Mouse (Mus musculus) limb, embryonic 15.5 days (tissue): Measurements from ENCODE around the gene Cdh11. TPM values are rescaled to one million over a fixed set of nuclear protein-coding genes. Genes with fewer than 3 reads are reported as not detected.
A peak's percentile ranks its signal among the peaks of the same experiment; 100 is the strongest.
"Not testable (repeated sequence)": the region's sequence is repeated elsewhere in the genome, so short reads cannot be mapped to it uniquely, and the experiment has no call there.

ENCODE experiments used
- ATAC-seq: fragments of 200-750 bp; cut with Nextera tagmentation; 2 replicates; pipeline ENCODE4 v1.8.0; 2017; ENCODE audit warnings: low read depth, moderate TSS enrichment; ENCODE audit not compliant: insufficient number of reproducible peaks, low FRiP score, low TSS enrichment
- H3K27ac ChIP-seq: fragments of 300-500 bp; sonication (generic); 2 replicates; pipeline ENCODE4 v1.5.1; 2015; ENCODE audit warnings: moderate library complexity, mild to moderate bottlenecking, inconsistent platforms
- H3K27me3 ChIP-seq: fragments of 300-500 bp; sonication (generic); 2 replicates; pipeline ENCODE4 v1.6.1; 2015; ENCODE audit warnings: inconsistent platforms
- H3K36me3 ChIP-seq: fragments of 300-500 bp; sonication (generic); 2 replicates; pipeline ENCODE4 v1.6.1; 2015; ENCODE audit warnings: inconsistent platforms
- H3K4me1 ChIP-seq: fragments of 300-500 bp; sonication (generic); 2 replicates; pipeline ENCODE4 v1.6.1; 2015; ENCODE audit warnings: inconsistent platforms
- H3K4me2 ChIP-seq: fragments of 300-500 bp; sonication (generic); 2 replicates; pipeline ENCODE4 v1.6.1; 2015; ENCODE audit warnings: mild to moderate bottlenecking, inconsistent platforms
- H3K4me3 ChIP-seq: fragments of 300-500 bp; sonication (generic); 2 replicates; pipeline ENCODE4 v1.5.1; 2015; ENCODE audit warnings: mild to moderate bottlenecking, inconsistent platforms
- H3K9ac ChIP-seq: fragments of 300-500 bp; sonication (generic); 2 replicates; pipeline ENCODE4 v1.6.1; 2015; ENCODE audit warnings: inconsistent platforms
- H3K9me3 ChIP-seq: fragments of 300-500 bp; sonication (generic); 2 replicates; pipeline ENCODE4 v1.6.1; 2016; ENCODE audit warnings: inconsistent platforms
- WGBS: fragments of 180-500 bp; shearing (Covaris S2); methylation state at CpG from one replicate; pipeline ENCODE4 v1.1.7; 2015; 5-methylcytosine and 5-hydroxymethylcytosine counted together
- polyA plus RNA-seq: library from polyadenylated mRNA; unstranded; fragments of >200 nt; fragmentation: Nextera tagmentation; extraction: Ambion mirVana; gene quantifications from 2 replicates; pipeline ENCODE4 v1.2.1, GENCODE M21; 2015

Cdh11 gene
- polyA plus RNA-seq, 1 experiment from 2014 or later = 194 TPM

DNA sequence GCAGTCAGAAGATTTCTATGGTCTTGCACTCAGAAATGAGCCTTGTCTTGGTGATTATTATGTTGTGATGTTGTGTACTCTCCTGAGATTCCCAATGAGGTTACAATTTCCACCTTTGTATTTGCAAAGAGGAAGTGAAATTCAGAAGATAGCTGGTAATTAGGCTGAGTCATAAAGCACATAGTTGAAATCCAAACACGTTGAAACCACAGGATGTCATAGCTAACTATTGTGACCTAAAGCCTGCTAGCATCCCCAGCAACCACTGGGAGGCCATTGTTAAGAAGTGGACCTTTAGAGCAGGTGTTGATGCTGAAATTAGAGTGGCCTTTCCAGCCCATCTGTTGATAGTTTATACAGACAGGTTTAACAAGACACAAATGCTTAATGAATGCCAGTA is 85.2 kb downstream of the Cdh11 start:
- H3K36me3 ChIP-seq = 0 out of 2 replicates have a peak, but pooled peaks cover 3% of the 10 kb centered on the region
- 37% methylated on average over 1 of the region's 1 CpGs for WGBS
- H3K4me1 ChIP-seq = no peaks in the 10 kb centered on the region
- H3K9me3 ChIP-seq = no peaks in the 10 kb centered on the region
- no peak overlapping the region for H3K9ac ChIP-seq
- H3K4me2 ChIP-seq = no peak overlapping the region
- no peak overlapping the region for H3K27ac ChIP-seq
- no peaks in the 10 kb centered on the region for H3K27me3 ChIP-seq
- H3K4me3 ChIP-seq = no peak overlapping the region
- no peak for ATAC-seq

DNA sequence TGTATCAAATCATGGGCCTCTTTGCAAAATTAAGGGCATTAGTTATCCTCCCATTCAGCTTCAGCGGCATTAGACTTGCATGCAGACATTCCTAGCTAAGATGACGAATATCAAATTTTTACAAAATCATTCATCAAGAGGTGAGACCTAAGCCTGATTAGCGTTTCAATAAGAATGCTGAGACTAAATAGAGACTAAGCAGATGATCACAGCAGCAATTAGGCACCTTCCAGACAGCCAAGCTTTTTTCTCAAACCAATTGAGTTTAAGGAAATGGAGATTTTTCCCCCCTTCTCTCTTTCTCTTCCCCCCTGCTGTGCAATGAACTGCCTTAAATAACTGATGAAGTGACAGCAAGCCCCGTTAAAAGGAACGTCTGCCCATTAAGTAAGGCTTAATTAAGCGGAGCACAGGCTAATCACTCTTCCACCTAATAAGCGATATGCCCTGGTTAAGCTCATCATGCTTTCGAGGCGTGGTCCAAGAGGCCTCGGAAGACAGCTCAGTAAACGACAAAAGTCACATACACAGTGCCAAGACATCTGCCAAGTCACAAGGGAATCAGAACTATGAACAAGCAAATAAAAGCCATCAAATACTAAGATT is 87.1 kb downstream of the Cdh11 start:
- no peak overlapping the region for H3K4me3 ChIP-seq
- H3K27me3 ChIP-seq = no peaks in the 10 kb centered on the region
- no peak overlapping the region for H3K4me2 ChIP-seq
- no peaks in the 10 kb centered on the region for H3K36me3 ChIP-seq
- H3K4me1 ChIP-seq = peaks cover 3% of the 10 kb centered on the region; the same call in 1 of the 2 replicates
- H3K27ac ChIP-seq = no peak overlapping the region
- H3K9me3 ChIP-seq = no peaks in the 10 kb centered on the region
- ATAC-seq = no peak
- 34% methylated on average over 11 of the region's 11 CpGs for WGBS
- no peak overlapping the region for H3K9ac ChIP-seq

DNA sequence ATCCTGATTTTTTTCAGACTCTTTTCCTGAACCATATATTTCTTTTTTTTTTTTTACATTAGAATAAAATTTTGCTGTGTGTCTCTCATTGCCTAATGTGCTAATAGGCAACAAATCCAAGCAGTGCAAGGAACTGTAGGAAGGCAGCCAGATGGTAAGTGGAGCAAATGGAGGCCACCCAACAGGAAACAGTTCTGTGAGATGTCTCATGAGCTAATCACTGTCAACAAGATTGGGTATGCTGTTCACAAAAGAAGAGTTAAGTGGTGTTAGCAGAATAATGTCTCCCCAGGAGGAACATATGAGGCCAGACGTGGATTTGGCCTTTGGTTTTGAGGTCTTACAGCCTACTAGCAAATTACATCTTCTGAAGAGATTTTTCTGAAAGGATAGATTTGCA is 92.0 kb downstream of the Cdh11 start:
- Histone ChIP-seq H3K4me1 (peaks cover 6% of the 10 kb centered on the region; the same call in 1 of the 2 replicates), H3K4me2 (no peak overlapping the region), H3K27me3 (no peaks in the 10 kb centered on the region), H3K4me3 (no peak overlapping the region), H3K9ac (no peak overlapping the region), H3K36me3 (no peaks in the 10 kb centered on the region), H3K27ac (peak overlapping the region; percentile 57), H3K9me3 (no peaks in the 10 kb centered on the region)
- no peak for ATAC-seq
- 47% methylated on average over 1 of the region's 1 CpGs for WGBS

DNA sequence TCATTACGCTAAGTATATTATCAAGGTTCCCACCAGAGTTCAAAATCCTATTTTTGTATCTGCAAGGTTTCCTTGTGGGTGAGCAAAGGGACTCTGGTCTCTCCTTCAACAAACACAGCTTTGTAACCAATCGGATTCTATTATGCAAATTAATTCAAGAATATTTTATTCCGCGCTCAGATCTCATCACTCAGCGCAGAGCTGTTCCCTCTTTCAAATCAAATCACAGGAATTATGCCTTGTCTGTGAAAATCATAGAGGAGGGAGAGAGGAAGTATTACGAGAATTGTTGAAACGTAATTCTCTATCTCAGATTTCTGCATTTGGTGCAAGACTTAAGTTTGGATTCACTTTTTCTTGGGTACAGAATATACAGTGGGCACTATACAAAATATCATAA is 100.0 kb downstream of the Cdh11 start:
- not testable (repeated sequence) for H3K36me3 ChIP-seq, H3K27ac ChIP-seq, H3K4me2 ChIP-seq, H3K27me3 ChIP-seq, H3K4me3 ChIP-seq, ATAC-seq, H3K9me3 ChIP-seq, H3K4me1 ChIP-seq, H3K9ac ChIP-seq
- WGBS = 85% methylated on average over 7 of the region's 7 CpGs

DNA sequence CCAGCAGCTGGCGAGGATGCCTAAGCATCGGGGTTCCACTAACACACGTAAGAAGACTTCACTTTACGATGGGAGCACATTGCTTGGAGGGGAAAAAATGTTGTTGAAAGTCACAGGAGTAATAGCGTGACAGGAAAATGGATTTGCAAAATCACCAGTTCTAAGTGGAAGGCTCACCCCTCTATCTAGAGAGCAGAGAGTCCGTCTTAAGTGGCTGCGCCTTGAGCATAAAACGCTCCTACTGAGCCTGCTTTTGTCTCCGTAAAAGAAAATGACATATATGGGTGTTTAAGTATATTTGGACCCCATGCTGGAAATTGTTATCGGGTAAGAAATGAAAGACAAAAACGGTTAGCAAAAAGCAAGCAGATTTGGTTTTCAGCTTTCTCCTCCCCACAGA is 100.4 kb downstream of the Cdh11 start:
- no peaks in the 10 kb centered on the region for H3K4me1 ChIP-seq
- no peaks in the 10 kb centered on the region for H3K36me3 ChIP-seq
- 68% methylated on average over 11 of the region's 11 CpGs for WGBS
- ATAC-seq = no peak
- H3K4me2 ChIP-seq = no peak overlapping the region
- no peaks in the 10 kb centered on the region for H3K27me3 ChIP-seq
- H3K4me3 ChIP-seq = no peak overlapping the region
- H3K9ac ChIP-seq = no peak overlapping the region
- no peak overlapping the region for H3K27ac ChIP-seq
- no peaks in the 10 kb centered on the region for H3K9me3 ChIP-seq

DNA sequence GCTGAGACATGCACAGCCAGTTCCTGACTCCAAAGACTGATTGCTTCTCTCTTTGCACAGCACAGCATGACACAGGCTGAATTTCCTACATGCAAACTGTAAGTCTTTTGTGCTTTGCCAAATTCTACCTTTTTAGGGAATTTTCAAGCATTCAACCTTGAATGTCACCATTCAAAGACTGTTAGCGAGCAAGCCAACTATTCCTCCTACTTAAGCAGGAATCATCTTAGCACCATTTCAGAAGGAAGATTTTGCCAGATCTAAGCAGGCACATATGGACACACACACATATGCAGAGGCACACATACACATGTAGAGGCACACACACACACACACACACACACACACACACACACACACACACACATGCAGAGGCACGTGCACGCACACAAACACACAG is 108.3 kb downstream of the Cdh11 start:
- Histone ChIP-seq H3K27ac (no peak overlapping the region), H3K4me1 (no peaks in the 10 kb centered on the region), H3K9me3 (no peaks in the 10 kb centered on the region), H3K4me2 (no peak overlapping the region), H3K9ac (no peak overlapping the region), H3K4me3 (no peak overlapping the region), H3K36me3 (peaks cover 27% of the 10 kb centered on the region), H3K27me3 (no peaks in the 10 kb centered on the region)
- ATAC-seq = no peak
- WGBS = 86% methylated on average over 3 of the region's 3 CpGs

DNA sequence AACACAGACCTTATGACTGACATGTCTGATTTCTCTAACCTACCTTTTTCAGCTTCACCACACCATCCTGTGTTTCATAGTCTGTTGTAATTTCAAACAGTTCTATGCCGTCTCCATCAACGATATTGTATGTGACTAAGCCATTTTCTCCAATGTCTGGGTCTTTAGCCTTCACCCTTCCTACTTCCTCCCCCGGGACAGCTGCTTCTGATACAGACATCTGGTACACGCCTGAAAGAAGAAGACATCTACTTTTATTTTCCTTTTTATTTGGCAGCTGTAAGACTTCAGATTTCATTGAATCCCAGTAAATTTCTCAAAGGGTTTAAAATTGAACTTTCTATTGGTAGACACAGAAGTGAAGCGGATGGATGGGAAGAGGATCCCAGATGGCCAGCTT is 120.9 kb downstream of the Cdh11 start:
- not testable (repeated sequence) for H3K4me2 ChIP-seq, H3K9ac ChIP-seq, H3K27me3 ChIP-seq, H3K27ac ChIP-seq, ATAC-seq, H3K9me3 ChIP-seq, H3K4me3 ChIP-seq, H3K4me1 ChIP-seq
- 70% methylated on average over 5 of the region's 5 CpGs for WGBS
- peaks cover 14% of the 10 kb centered on the region for H3K36me3 ChIP-seq

DNA sequence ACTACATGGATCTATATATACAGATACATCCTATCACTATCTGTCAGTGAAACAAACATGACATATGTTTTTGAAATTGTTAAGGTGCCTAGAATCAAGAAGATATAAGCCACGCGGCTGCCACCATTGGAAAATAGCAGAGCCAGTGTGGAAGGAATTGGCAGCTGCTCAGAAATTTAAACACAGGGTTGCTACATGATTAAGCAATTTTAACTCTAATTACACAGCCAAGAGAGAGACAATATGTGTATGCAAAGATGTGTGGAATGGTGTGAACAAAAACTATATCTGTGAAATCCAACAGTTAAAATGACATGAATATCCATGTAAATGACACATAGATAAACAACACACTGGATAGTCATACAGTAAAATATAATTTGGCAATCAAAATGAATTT is 128.9 kb downstream of the Cdh11 start:
- H3K4me2 ChIP-seq = no peak overlapping the region
- H3K9me3 ChIP-seq = no peaks in the 10 kb centered on the region
- no peaks in the 10 kb centered on the region for H3K4me1 ChIP-seq
- no peak for ATAC-seq
- H3K4me3 ChIP-seq = no peak overlapping the region
- no peaks in the 10 kb centered on the region for H3K27me3 ChIP-seq
- H3K36me3 ChIP-seq = peaks cover 34% of the 10 kb centered on the region
- H3K9ac ChIP-seq = no peak overlapping the region
- 77% methylated on average over 2 of the region's 2 CpGs for WGBS
- no peak overlapping the region for H3K27ac ChIP-seq

DNA sequence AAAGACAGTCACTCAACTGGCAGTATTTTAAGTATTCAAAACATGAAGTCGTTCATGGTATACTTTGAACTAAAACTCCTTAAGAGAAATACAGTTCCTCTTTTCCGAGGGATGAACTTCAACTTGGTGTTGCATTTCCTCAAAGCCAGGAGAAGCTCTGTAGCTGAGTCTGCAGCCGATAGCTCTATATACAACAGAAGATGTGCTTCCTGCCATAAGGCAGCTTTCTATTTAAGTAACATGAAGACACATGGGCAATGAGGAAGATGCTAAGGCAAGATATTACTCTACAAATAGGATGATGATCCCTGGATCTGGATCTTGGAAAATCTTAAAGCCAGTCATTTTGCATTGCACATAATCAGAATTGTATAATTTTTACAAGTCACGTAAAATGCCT is 133.5 kb downstream of the Cdh11 start:
- Histone ChIP-seq H3K9me3 (no peaks in the 10 kb centered on the region), H3K27me3 (no peaks in the 10 kb centered on the region), H3K27ac (no peak overlapping the region), H3K4me1 (no peaks in the 10 kb centered on the region), H3K4me2 (no peak overlapping the region), H3K36me3 (peaks cover 38% of the 10 kb centered on the region), H3K9ac (no peak overlapping the region), H3K4me3 (no peak overlapping the region)
- WGBS = 80% methylated on average over 4 of the region's 4 CpGs
- no peak for ATAC-seq

DNA sequence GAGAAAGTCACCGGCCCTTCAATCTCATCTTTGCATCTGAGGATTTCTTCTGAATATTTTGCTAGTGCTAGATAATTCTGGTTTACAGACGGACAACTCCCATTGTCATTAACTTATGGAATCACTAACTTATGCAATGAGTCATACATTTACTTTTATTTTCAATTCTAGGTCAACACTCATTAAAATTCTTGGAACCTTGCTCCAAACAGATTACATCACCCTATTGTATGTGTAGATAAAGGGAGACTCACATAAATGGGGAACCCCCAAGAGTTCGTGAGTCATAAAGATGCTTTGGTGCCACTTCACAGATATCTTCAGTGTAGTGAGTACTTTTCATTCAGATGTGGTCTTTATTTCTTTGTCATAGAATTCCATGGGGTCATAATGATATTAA is 158.3 kb downstream of the Cdh11 start:
- no peak overlapping the region for H3K9ac ChIP-seq
- no peaks in the 10 kb centered on the region for H3K27me3 ChIP-seq
- ATAC-seq = no peak
- H3K4me3 ChIP-seq = no peak overlapping the region
- no peaks in the 10 kb centered on the region for H3K4me1 ChIP-seq
- H3K27ac ChIP-seq = no peak overlapping the region
- H3K9me3 ChIP-seq = no peaks in the 10 kb centered on the region
- H3K36me3 ChIP-seq = no peaks in the 10 kb centered on the region
- H3K4me2 ChIP-seq = no peak overlapping the region
- 75% methylated on average over 3 of the region's 3 CpGs for WGBS

DNA sequence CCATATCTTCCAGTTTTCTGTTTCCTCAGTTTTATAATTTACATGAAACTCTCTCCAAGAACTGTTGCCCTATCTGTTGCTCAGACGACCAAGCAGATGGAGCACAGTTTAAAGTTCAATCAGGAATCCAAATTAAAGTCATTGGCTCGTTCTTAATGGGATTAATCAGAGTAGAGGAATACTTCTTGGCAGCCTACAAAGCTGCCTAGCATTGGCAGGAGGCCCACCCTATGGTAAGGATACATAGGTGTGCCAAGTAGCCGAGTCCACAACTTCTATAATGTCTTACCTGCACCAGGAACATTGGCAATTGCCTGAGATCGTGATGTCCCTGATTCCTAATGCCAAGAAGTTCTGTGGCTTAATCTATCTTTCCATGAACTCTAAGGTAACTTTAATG is 173.3 kb downstream of the Cdh11 start:
- no peaks in the 10 kb centered on the region for H3K4me1 ChIP-seq
- H3K4me2 ChIP-seq = no peak overlapping the region
- H3K4me3 ChIP-seq = no peak overlapping the region
- H3K9ac ChIP-seq = no peak overlapping the region
- no peaks in the 10 kb centered on the region for H3K36me3 ChIP-seq
- H3K9me3 ChIP-seq = no peaks in the 10 kb centered on the region
- H3K27me3 ChIP-seq = no peaks in the 10 kb centered on the region
- 72% methylated on average over 4 of the region's 4 CpGs for WGBS
- ATAC-seq = no peak
- no peak overlapping the region for H3K27ac ChIP-seq

DNA sequence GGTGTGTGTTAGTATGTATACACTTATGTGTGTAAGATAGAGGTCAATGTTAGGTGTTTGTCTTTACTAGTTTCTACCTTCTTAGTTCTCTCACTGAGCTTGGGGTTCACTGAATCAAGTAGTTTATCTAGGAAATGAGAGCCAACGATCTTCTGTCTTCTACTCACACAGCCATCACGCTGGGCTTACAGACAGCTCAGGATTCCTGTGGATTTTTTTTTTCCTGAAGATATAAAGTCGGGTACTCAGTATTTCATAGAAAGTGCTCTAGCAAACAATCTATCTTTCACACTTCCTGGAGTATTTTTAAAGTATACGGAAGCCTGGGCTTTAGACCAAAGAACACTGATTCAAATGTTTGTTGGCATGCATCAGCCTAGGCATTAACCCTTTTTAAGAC is 184.1 kb downstream of the Cdh11 start:
- Histone ChIP-seq H3K27me3 (no peaks in the 10 kb centered on the region), H3K4me1 (no peaks in the 10 kb centered on the region), H3K27ac (no peak overlapping the region), H3K36me3 (no peaks in the 10 kb centered on the region), H3K4me2 (no peak overlapping the region), H3K9me3 (no peaks in the 10 kb centered on the region), H3K9ac (no peak overlapping the region), H3K4me3 (no peak overlapping the region)
- WGBS = 39% methylated on average over 4 of the region's 4 CpGs
- ATAC-seq = no peak

DNA sequence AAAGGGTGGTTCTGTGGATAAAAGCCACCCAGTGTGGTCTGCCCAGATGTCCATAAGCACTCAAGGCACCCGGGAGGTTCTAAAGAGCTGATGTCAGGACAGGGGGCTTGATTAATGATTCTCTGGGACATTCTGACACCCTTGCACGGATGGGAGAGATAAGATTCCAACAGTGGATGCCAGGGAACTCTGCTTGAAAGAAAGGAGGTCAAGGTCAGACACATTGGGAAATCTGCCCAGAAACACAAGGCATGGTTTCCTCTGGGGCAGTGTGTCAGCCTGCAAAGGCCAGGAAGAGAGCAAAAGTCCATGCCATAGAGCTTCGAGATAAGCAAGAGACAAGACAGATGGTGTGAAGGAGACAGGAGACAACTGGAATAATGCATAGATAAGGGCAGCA is 188.9 kb downstream of the Cdh11 start:
- H3K36me3 ChIP-seq = no peaks in the 10 kb centered on the region
- no peaks in the 10 kb centered on the region for H3K4me1 ChIP-seq
- H3K27me3 ChIP-seq = no peaks in the 10 kb centered on the region
- ATAC-seq = no peak
- H3K9me3 ChIP-seq = no peaks in the 10 kb centered on the region
- WGBS = 22% methylated on average over 3 of the region's 3 CpGs
- no peak overlapping the region for H3K4me2 ChIP-seq
- H3K4me3 ChIP-seq = no peak overlapping the region
- no peak overlapping the region for H3K27ac ChIP-seq
- H3K9ac ChIP-seq = no peak overlapping the region
